Mouse (Mus musculus) urinary bladder, adult 18-20 months (tissue): Measurements from ENCODE around the gene Rora.

Experiments
- DNase-seq, 2 experiments: peaks; one replicate each; pipeline ENCODE4 v3.0.0; 2022; ENCODE audit warnings: low spot score in 2 of 2, mixed read lengths in 2 of 2

Gene Rora

GRCm38 (mm10) chr9:69306734-69307528 lies 653.3 kb downstream of the Rora start:
- peak in 1 of 2 experiments; percentile 27 for DNase-seq

GRCm38 (mm10) chr9:69307974-69308373 lies 654.4 kb downstream of the Rora start:
- no peak for DNase-seq

GRCm38 (mm10) chr9:69310524-69310923 lies 656.9 kb downstream of the Rora start:
- DNase-seq = no peak

- DNase-seq = no peak
These were observed 659.7 kb downstream of the Rora start for GRCm38 (mm10) chr9:69313297-69313696.

GRCm38 (mm10) chr9:69314451-69315210 lies 661.0 kb downstream of the Rora start:
- no peak for DNase-seq

- no peak for DNase-seq
These were observed 664.0 kb downstream of the Rora start for GRCm38 (mm10) chr9:69317527-69318115.

- no peak for DNase-seq
These were observed 665.8 kb downstream of the Rora start for GRCm38 (mm10) chr9:69319434-69319833.

GRCm38 (mm10) chr9:69319913-69320634 lies 666.5 kb downstream of the Rora start:
- no peak for DNase-seq

- DNase-seq = no peak
These were observed 667.0 kb downstream of the Rora start for GRCm38 (mm10) chr9:69320635-69321027.

GRCm38 (mm10) chr9:69321956-69322355 lies 668.4 kb downstream of the Rora start:
- DNase-seq = no peak

- DNase-seq = no peak
These were observed 670.2 kb downstream of the Rora start for GRCm38 (mm10) chr9:69323831-69324230.

GRCm38 (mm10) chr9:69327077-69327476 lies 673.5 kb downstream of the Rora start:
- DNase-seq = no peak

GRCm38 (mm10) chr9:69327591-69327990 lies 674.0 kb downstream of the Rora start:
- no peak for DNase-seq

GRCm38 (mm10) chr9:69331790-69332189 lies 678.2 kb downstream of the Rora start:
- no peak for DNase-seq

- no peak for DNase-seq
These were observed 679.4 kb downstream of the Rora start for GRCm38 (mm10) chr9:69332802-69333568.

GRCm38 (mm10) chr9:69333654-69334053 lies 680.1 kb downstream of the Rora start:
- no peak for DNase-seq

- DNase-seq = no peak
These were observed 680.5 kb downstream of the Rora start for GRCm38 (mm10) chr9:69334106-69334505.

- no peak for DNase-seq
These were observed 682.5 kb downstream of the Rora start for GRCm38 (mm10) chr9:69336063-69336462.

GRCm38 (mm10) chr9:69339199-69339598 lies 685.6 kb downstream of the Rora start:
- DNase-seq = no peak

GRCm38 (mm10) chr9:69339829-69340228 lies 686.2 kb downstream of the Rora start:
- DNase-seq = no peak

GRCm38 (mm10) chr9:69340421-69340820 lies 686.8 kb downstream of the Rora start:
- no peak for DNase-seq
